Mouse (Mus musculus): ENCODE results near the gene Prmt8. TPM values are rescaled to one million over a fixed set of nuclear protein-coding genes. Genes with fewer than 3 reads are reported as not detected.

Gene Prmt8
- polyA plus RNA-seq, 1 experiment: 0.22 TPM

DNA sequence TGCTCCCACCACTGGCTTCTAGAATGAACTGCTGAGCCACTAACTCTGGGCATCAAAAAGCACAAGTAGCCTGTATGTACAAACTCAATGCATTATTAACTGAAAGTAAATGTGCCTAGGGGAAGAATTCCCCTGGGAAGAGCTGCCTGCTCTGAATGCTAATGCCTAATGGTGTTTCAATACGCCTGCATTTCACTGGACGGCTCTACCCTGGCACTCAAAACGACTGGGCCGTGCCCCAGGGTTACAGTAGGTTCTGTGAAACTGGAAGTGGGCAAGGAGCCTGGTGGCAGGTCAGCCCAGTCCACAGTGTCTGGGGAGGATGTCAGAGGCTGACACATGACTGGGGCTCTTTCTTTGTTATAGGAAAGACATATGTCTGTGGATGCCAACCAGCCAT lies 84.3 kb downstream of the Prmt8 start:
- Histone ChIP-seq H3K4me1 (ENCODE audit: control insufficient read depth, insufficient read depth, low read length) (no peaks in the 10 kb centered on the region), H3K9me3 (replicated peaks; ENCODE audit: control insufficient read depth, insufficient read depth, low read length, poor library complexity, severe bottlenecking) (no peaks in the 10 kb centered on the region), H3K27ac (ENCODE audit: insufficient read depth, low read length) (no peak overlapping the region), H3K27me3 (ENCODE audit: control insufficient read depth, insufficient read depth, low read length, poor library complexity, severe bottlenecking) (no peaks in the 10 kb centered on the region), H3K4me3 (ENCODE audit: low read depth, low read length) (no peak overlapping the region), H3K9ac (ENCODE audit: low read depth, poor library complexity, severe bottlenecking) (no peak overlapping the region), H3K36me3 (ENCODE audit: control insufficient read depth, insufficient read depth, low read length, poor library complexity, severe bottlenecking) (no peaks in the 10 kb centered on the region)
- TF ChIP-seq POLR2A (IDR thresholded peaks at IDR 0.05; ENCODE audit: insufficient read depth, low read length) (no peak), EP300 (IDR thresholded peaks at IDR 0.05; ENCODE audit: insufficient read depth, low read depth, low read length) (no peak), CTCF (IDR thresholded peaks at IDR 0.05; ENCODE audit: low read depth, low read length) (no peak)

DNA sequence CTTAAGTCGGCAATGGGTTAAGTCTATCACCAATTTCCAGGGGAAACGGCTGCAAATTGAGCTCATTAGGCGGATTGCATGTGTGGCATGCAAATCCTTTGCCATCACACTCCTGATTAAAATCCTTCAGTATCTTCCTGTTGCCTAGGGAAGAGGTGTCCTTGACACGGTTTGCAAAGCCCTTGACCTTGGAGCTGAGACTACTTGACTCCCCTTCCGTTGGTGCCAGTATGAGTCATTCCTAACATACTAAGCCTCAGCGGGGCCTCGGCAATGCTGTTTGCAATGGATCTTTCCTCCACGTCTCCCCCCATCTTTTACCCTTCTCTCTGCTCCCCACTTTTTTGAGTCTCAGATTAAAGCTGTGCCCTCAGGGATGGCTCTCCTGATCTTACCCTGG lies 85.7 kb downstream of the Prmt8 start:
- Histone ChIP-seq H3K27me3 (ENCODE audit: control insufficient read depth, insufficient read depth, low read length, poor library complexity, severe bottlenecking) (no peaks in the 10 kb centered on the region), H3K9me3 (replicated peaks; ENCODE audit: control insufficient read depth, insufficient read depth, low read length, poor library complexity, severe bottlenecking) (no peaks in the 10 kb centered on the region), H3K9ac (ENCODE audit: low read depth, poor library complexity, severe bottlenecking) (no peak overlapping the region), H3K27ac (ENCODE audit: insufficient read depth, low read length) (no peak overlapping the region), H3K4me3 (ENCODE audit: low read depth, low read length) (no peak overlapping the region), H3K4me1 (ENCODE audit: control insufficient read depth, insufficient read depth, low read length) (no peaks in the 10 kb centered on the region), H3K36me3 (ENCODE audit: control insufficient read depth, insufficient read depth, low read length, poor library complexity, severe bottlenecking) (no peaks in the 10 kb centered on the region)
- TF ChIP-seq EP300 (IDR thresholded peaks at IDR 0.05; ENCODE audit: insufficient read depth, low read depth, low read length) (no peak), CTCF (IDR thresholded peaks at IDR 0.05; ENCODE audit: low read depth, low read length) (no peak), POLR2A (IDR thresholded peaks at IDR 0.05; ENCODE audit: insufficient read depth, low read length) (no peak)

GRCm38 (mm10) chr6:127680784-127681183 lies 88.5 kb downstream of the Prmt8 start:
- Histone ChIP-seq H3K9me3 (replicated peaks; ENCODE audit: control insufficient read depth, insufficient read depth, low read length, poor library complexity, severe bottlenecking) (no peaks in the 10 kb centered on the region), H3K27ac (ENCODE audit: insufficient read depth, low read length) (no peak overlapping the region), H3K4me1 (ENCODE audit: control insufficient read depth, insufficient read depth, low read length) (no peaks in the 10 kb centered on the region), H3K27me3 (ENCODE audit: control insufficient read depth, insufficient read depth, low read length, poor library complexity, severe bottlenecking) (no peaks in the 10 kb centered on the region), H3K9ac (ENCODE audit: low read depth, poor library complexity, severe bottlenecking) (no peak overlapping the region), H3K36me3 (ENCODE audit: control insufficient read depth, insufficient read depth, low read length, poor library complexity, severe bottlenecking) (no peaks in the 10 kb centered on the region), H3K4me3 (ENCODE audit: low read depth, low read length) (no peak overlapping the region)
- TF ChIP-seq CTCF (IDR thresholded peaks at IDR 0.05; ENCODE audit: low read depth, low read length) (no peak), POLR2A (IDR thresholded peaks at IDR 0.05; ENCODE audit: insufficient read depth, low read length) (no peak), EP300 (IDR thresholded peaks at IDR 0.05; ENCODE audit: insufficient read depth, low read depth, low read length) (no peak)

- Histone ChIP-seq H3K9ac (ENCODE audit: low read depth, poor library complexity, severe bottlenecking) (no peak overlapping the region), H3K4me3 (ENCODE audit: low read depth, low read length) (no peak overlapping the region), H3K4me1 (ENCODE audit: control insufficient read depth, insufficient read depth, low read length) (no peaks in the 10 kb centered on the region), H3K9me3 (replicated peaks; ENCODE audit: control insufficient read depth, insufficient read depth, low read length, poor library complexity, severe bottlenecking) (no peaks in the 10 kb centered on the region), H3K27me3 (ENCODE audit: control insufficient read depth, insufficient read depth, low read length, poor library complexity, severe bottlenecking) (no peaks in the 10 kb centered on the region), H3K27ac (ENCODE audit: insufficient read depth, low read length) (no peak overlapping the region), H3K36me3 (ENCODE audit: control insufficient read depth, insufficient read depth, low read length, poor library complexity, severe bottlenecking) (no peaks in the 10 kb centered on the region)
- no peak for TF ChIP-seq POLR2A (IDR thresholded peaks at IDR 0.05; ENCODE audit: insufficient read depth, low read length)
- TF ChIP-seq CTCF (IDR thresholded peaks at IDR 0.05; ENCODE audit: low read depth, low read length): no peak
- no peak for TF ChIP-seq EP300 (IDR thresholded peaks at IDR 0.05; ENCODE audit: insufficient read depth, low read depth, low read length)
Observed at GRCm38 (mm10) chr6:127678998-127679397, 90.3 kb downstream of the Prmt8 start.

DNA sequence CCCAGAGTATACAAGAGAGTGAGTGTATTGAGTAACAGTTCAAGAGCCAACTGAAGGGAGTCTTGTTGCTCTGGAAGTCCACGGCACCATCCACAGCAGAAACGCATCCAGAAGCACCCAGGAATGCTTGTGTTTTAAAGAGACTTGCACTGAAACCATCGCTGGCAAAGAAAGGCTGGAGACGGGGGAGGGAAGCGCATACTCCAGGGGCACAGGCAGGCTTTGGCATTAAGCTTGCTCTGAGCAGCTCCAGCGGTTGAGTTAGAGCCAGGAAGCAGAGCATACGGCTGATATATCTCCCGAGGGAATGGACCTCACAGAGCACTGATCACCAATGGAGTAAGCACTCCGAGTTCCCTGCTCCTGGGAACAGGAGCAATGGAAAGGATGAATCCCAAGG lies 91.0 kb downstream of the Prmt8 start:
- no peak overlapping the region for H3K9ac ChIP-seq (ENCODE audit: low read depth, poor library complexity, severe bottlenecking)
- H3K4me1 ChIP-seq (ENCODE audit: control insufficient read depth, insufficient read depth, low read length): no peaks in the 10 kb centered on the region
- H3K27ac ChIP-seq (ENCODE audit: insufficient read depth, low read length): no peak overlapping the region
- no peaks in the 10 kb centered on the region for H3K36me3 ChIP-seq (ENCODE audit: control insufficient read depth, insufficient read depth, low read length, poor library complexity, severe bottlenecking)
- H3K4me3 ChIP-seq (ENCODE audit: low read depth, low read length): no peak overlapping the region
- H3K27me3 ChIP-seq (ENCODE audit: control insufficient read depth, insufficient read depth, low read length, poor library complexity, severe bottlenecking): no peaks in the 10 kb centered on the region
- TF ChIP-seq POLR2A (IDR thresholded peaks at IDR 0.05; ENCODE audit: insufficient read depth, low read length) (no peak), EP300 (IDR thresholded peaks at IDR 0.05; ENCODE audit: insufficient read depth, low read depth, low read length) (no peak), CTCF (IDR thresholded peaks at IDR 0.05; ENCODE audit: low read depth, low read length) (no peak)
- no peaks in the 10 kb centered on the region for H3K9me3 ChIP-seq (replicated peaks; ENCODE audit: control insufficient read depth, insufficient read depth, low read length, poor library complexity, severe bottlenecking)

DNA sequence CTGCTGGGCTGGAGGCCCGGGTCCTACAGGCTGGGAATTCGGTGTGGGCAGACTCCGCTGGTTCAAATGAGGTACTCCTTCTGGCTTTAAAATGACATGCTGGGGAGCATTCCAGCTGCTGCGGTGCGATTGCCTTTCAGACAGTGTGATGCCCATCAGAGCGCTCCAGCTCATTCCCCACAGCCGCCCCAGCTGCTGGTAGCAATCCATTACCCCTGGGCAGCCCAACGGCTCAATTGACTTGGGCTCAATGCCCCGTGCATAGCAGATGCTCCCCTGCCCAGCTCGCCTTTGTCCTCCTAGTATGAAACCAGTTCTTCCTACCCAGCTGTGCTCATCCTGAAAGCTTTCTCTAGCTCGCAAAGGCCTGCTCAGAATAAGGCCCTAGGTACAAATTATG lies 92.4 kb downstream of the Prmt8 start:
- Histone ChIP-seq H3K27ac (ENCODE audit: insufficient read depth, low read length) (no peak overlapping the region), H3K27me3 (ENCODE audit: control insufficient read depth, insufficient read depth, low read length, poor library complexity, severe bottlenecking) (no peaks in the 10 kb centered on the region), H3K4me3 (ENCODE audit: low read depth, low read length) (no peak overlapping the region), H3K9me3 (replicated peaks; ENCODE audit: control insufficient read depth, insufficient read depth, low read length, poor library complexity, severe bottlenecking) (no peaks in the 10 kb centered on the region), H3K9ac (ENCODE audit: low read depth, poor library complexity, severe bottlenecking) (no peak overlapping the region), H3K4me1 (ENCODE audit: control insufficient read depth, insufficient read depth, low read length) (no peaks in the 10 kb centered on the region), H3K36me3 (ENCODE audit: control insufficient read depth, insufficient read depth, low read length, poor library complexity, severe bottlenecking) (no peaks in the 10 kb centered on the region)
- TF ChIP-seq CTCF (IDR thresholded peaks at IDR 0.05; ENCODE audit: low read depth, low read length) (no peak), EP300 (IDR thresholded peaks at IDR 0.05; ENCODE audit: insufficient read depth, low read depth, low read length) (no peak), POLR2A (IDR thresholded peaks at IDR 0.05; ENCODE audit: insufficient read depth, low read length) (no peak)

Data from ES-Bruce4 (cell line).